Mouse (Mus musculus) kidney, postnatal 10 days (tissue): ENCODE data around the gene Gon7.

Source experiments
- DNase-seq: peaks from one replicate; pipeline ENCODE4 v3.0.0; 2021; ENCODE audit warnings: mixed read lengths

Gon7 gene

DNA sequence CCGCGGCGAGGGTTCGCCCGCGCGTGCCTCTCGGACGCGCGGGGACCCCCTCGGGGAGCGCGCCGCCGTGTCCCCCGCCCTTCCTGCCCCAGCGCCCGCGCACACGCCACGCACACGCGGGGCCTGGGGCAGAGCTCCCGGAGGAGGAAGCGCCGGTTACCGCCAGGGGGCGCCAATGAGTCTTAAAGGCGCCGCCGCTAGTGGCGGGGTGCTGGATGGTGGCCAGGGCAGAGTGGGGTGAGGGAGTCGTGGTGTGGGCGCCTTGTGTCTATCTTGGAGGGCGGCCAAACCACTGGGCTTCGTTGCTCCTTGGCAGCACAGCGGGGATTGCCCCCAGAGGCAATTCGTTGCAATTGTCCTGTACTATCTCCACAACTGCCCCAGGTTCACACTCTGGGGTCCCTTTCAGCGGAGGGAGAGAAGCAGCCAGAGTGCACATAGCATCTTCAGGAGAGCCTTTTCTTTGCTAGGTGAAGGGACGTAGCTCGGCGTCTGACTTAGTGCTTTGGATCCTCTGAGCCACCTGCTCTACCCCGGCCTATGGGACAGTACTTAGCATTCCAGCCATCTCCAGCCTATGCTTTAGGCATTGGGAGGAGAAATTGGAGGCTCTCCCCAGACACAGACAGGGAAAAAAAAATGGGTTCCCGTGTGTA is 52.3 kb downstream of the Gon7 start:
- DNase-seq: peak; percentile 94

DNA sequence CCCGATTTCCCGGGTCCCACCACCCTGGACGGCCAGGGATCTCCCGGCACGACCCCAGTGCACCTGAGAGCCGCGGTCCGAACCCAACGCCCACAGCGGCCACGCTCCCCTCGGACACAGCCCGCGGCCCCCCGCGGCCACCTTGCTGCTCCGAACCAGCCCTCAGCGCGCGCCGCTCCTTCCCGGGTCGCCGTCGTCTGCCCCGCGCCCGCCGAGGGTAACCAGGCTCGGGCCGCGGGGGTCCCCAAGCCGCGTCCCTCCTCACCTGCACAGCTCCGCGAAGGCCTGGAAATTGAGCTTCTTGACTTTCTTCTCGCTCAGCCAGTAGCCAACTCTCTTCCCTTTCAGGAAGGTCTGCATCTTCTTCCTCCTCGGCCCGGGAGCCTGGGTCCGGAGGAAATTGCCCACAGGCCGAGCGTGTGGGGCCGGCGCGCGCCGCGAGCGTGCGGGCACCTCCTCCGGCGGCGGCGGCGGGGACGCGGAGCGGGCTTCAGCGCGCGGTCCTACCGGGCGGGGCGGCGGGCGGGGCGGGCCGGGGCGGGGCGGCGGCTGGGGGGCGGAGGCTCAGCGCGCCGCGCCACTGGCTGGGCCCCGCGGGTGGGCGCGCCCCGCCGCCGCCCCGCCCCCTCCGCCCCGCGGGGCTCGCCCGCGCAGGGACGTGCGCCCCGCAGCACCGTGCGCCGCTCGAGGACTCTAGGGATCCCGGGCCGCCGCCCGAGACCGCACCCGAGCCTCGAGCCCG is 53.0 kb downstream of the Gon7 start, which contains the start of gene Itpk1:
Gene Itpk1 (minus strand): TSS at position 474 of the 742 bp plus-strand sequence.
- DNase-seq: peak; percentile 79

DNA sequence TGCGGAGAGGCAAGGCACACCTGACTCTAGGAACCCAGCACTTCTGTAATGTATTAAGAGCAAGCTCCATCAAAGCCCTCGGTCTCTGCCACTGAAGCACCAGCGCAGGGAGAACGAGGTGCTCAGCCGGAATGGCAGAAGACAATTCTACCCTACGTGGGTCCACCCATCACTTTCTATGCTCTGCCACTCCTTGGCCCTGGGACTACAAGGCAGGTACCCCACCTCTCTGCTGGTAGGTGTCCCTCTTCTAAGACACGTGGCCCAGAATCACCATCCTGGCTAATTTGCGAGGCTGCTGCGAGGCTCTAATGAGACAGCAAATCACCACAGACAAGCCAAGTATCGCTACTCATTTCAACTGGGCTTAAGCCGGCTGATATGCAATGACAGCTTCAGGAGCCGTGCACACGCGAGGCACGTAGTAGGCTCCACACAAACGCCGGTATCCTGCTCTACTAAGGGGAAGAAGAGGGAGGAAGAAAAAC is 53.6 kb downstream of the Gon7 start:
- no peak for DNase-seq

DNA sequence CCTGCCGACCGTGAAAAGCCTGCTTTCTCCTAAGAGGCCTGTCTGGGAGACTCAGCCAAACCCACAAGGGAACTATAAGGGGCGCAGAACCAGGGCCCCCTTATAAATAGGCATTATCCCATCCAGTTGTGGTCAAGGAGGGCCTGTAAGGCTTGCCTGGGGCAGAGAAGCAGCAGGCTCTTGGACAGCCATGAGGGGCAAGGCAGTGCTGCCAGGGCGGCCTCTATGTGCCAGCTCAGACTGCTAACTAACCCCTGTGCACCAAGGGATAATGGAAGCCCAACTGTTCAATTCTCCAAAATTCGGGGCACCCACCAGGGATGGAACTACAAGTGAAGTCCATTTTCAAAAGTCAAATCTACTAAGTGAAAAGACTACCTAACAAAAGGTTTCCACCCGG is 54.2 kb downstream of the Gon7 start:
- no peak for DNase-seq
